Mouse (Mus musculus): Measurements from ENCODE around the gene Eva1b. TPM values are rescaled to one million over a fixed set of nuclear protein-coding genes. Genes with fewer than 3 reads are reported as not detected.
"Not testable (repeated sequence)": the region's sequence is repeated elsewhere in the genome, so short reads cannot be mapped to it uniquely, and the experiment has no call there.

The Eva1b gene
- polyA plus RNA-seq, 1 experiment from 2014 or later = 12.5 TPM

DNA sequence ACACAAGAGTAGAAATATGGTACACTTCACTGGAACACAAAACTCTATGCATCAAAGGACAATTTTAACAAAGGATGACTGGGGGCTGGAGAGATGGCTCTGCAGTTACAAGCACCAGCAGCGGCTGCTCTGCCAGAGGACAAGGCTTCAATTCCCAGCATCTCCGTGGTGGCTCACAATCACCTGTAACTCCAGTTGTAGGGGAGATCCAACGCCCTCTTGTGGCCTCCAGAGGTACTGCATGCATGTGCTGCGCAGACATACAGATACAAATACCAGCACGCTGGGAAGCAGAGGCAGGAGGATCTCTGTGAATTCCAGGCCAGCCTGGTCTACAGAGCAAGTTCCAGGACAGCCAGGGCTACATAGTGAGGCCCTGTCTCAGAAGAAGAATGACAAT lies 9.1 kb downstream of the Eva1b start:
- Histone ChIP-seq H3K4me2 (no peak overlapping the region), H3K4me3 (replicated peaks) (no peak overlapping the region), H3K4me1 (replicated peaks) (peaks cover 20% of the 10 kb centered on the region), H3K9ac (no peak overlapping the region), H3K9me3 (replicated peaks) (no peaks in the 10 kb centered on the region), H3K27ac (replicated peaks) (peak overlapping the region; percentile 64; the same call in 1 of the 2 replicates), H3K27me3 (peaks cover 7% of the 10 kb centered on the region; the same call in 1 of the 2 replicates), H3K36me3 (replicated peaks) (no peaks in the 10 kb centered on the region)
- no peak for ATAC-seq (ENCODE audit: insufficient read depth)
- 52% methylated on average over 5 of the region's 5 CpGs for WGBS (ENCODE audit: insufficient replicate concordance)

DNA sequence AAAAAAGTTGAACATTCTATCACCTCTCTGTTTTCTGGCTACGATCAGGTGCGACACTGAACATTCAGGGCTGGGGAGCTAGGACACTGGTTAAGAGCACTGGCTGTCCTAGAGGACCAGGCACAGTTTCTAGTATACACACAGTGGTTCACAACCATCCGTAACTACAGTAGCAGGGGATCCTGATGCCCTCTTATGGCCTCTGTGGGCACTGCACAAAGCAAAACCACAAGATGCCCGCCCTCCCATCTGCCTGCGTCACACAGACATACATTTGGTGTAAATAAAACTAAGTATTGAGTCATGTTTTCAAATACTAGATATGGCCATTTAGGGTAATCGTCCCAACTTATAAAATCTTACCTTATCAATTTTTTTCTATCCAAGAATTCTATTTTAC lies 10.0 kb downstream of the Eva1b start:
- Histone ChIP-seq H3K36me3 (replicated peaks) (no peaks in the 10 kb centered on the region), H3K9me3 (replicated peaks) (no peaks in the 10 kb centered on the region), H3K27ac (replicated peaks) (no peak overlapping the region), H3K4me2 (no peak overlapping the region), H3K9ac (no peak overlapping the region), H3K4me1 (replicated peaks) (peaks cover 27% of the 10 kb centered on the region), H3K4me3 (replicated peaks) (no peak overlapping the region), H3K27me3 (peaks cover 3% of the 10 kb centered on the region; the same call in 1 of the 2 replicates)
- ATAC-seq (ENCODE audit: insufficient read depth) = no peak
- 63% methylated on average over 6 of the region's 6 CpGs for WGBS (ENCODE audit: insufficient replicate concordance)

- H3K27me3 ChIP-seq = no peaks in the 10 kb centered on the region; the same call in 1 of the 2 replicates
- no peak for ATAC-seq (ENCODE audit: insufficient read depth)
Observed at GRCm38 (mm10) chr4:126159455-126159854, 11.9 kb downstream of the Eva1b start.

GRCm38 (mm10) chr4:126160981-126161380 lies 13.4 kb downstream of the Eva1b start:
- peaks cover 26% of the 10 kb centered on the region for H3K4me1 ChIP-seq (replicated peaks)
- no peak overlapping the region for H3K9ac ChIP-seq
- H3K9me3 ChIP-seq (replicated peaks) = no peaks in the 10 kb centered on the region
- no peak for ATAC-seq (ENCODE audit: insufficient read depth)
- no peak overlapping the region for H3K27ac ChIP-seq (replicated peaks)
- no peaks in the 10 kb centered on the region; the same call in 1 of the 2 replicates for H3K27me3 ChIP-seq
- H3K4me2 ChIP-seq = no peak overlapping the region
- H3K4me3 ChIP-seq (replicated peaks) = no peak overlapping the region
- H3K36me3 ChIP-seq (replicated peaks) = peaks cover 16% of the 10 kb centered on the region
- WGBS (ENCODE audit: insufficient replicate concordance) = 78% methylated on average over 8 of the region's 8 CpGs

More at GRCm38 (mm10) chr4:126159455-126159854, 11.9 kb downstream of the Eva1b start:
- no peak overlapping the region for H3K9ac ChIP-seq
- H3K27ac ChIP-seq (replicated peaks) = no peak overlapping the region
- no peak overlapping the region for H3K4me3 ChIP-seq (replicated peaks)
- 0 out of 2 replicates have a peak, but pooled peaks cover 5% of the 10 kb centered on the region for H3K36me3 ChIP-seq (replicated peaks)
- H3K4me2 ChIP-seq = no peak overlapping the region
- H3K9me3 ChIP-seq (replicated peaks) = no peaks in the 10 kb centered on the region
- peaks cover 40% of the 10 kb centered on the region for H3K4me1 ChIP-seq (replicated peaks)
- WGBS (ENCODE audit: insufficient replicate concordance) = 65% methylated on average over 8 of the region's 8 CpGs

GRCm38 (mm10) chr4:126161456-126161855 lies 13.9 kb downstream of the Eva1b start:
- 81% methylated on average over 6 of the region's 6 CpGs for WGBS (ENCODE audit: insufficient replicate concordance)
- H3K9me3 ChIP-seq (replicated peaks) = no peaks in the 10 kb centered on the region
- no peak for ATAC-seq (ENCODE audit: insufficient read depth)

DNA sequence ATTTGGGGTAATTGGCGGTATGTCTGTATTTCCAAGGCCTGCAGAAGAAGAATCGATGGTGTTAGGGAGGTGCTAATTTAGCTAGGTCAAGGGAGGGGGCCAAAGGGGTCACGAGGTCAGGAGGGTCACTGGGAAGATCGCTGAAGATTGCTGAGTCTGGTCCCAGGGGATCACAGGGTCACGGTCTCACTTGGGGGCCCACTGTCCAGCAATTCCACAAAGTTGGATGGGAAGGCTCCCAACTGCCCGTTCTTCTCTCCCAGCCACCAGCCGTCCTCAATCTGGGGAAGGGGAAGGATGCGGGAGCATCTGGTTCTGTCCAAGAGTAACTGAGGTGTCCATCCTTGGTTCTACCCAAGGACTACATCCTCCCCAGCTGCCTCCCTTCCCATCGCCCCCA lies 14.4 kb downstream of the Eva1b start:
- peak overlapping the region; percentile 96 for H3K4me2 ChIP-seq
- no peak overlapping the region for H3K27ac ChIP-seq (replicated peaks)
- peak overlapping the region; percentile 62 for H3K4me3 ChIP-seq (replicated peaks)
- 71% methylated on average over 9 of the region's 9 CpGs for WGBS (ENCODE audit: insufficient replicate concordance)
- peaks cover 26% of the 10 kb centered on the region for H3K36me3 ChIP-seq (replicated peaks)
- no peak for ATAC-seq (ENCODE audit: insufficient read depth)
- no peaks in the 10 kb centered on the region for H3K9me3 ChIP-seq (replicated peaks)
- peaks cover 29% of the 10 kb centered on the region for H3K4me1 ChIP-seq (replicated peaks)
- H3K9ac ChIP-seq = no peak overlapping the region
- no peaks in the 10 kb centered on the region; the same call in 1 of the 2 replicates for H3K27me3 ChIP-seq

More at GRCm38 (mm10) chr4:126161456-126161855, 13.9 kb downstream of the Eva1b start:
- Histone ChIP-seq H3K27ac (replicated peaks) (no peak overlapping the region), H3K4me1 (replicated peaks) (peaks cover 26% of the 10 kb centered on the region), H3K4me3 (replicated peaks) (no peak overlapping the region), H3K4me2 (no peak overlapping the region), H3K9ac (no peak overlapping the region), H3K27me3 (no peaks in the 10 kb centered on the region; the same call in 1 of the 2 replicates), H3K36me3 (replicated peaks) (peaks cover 20% of the 10 kb centered on the region)

DNA sequence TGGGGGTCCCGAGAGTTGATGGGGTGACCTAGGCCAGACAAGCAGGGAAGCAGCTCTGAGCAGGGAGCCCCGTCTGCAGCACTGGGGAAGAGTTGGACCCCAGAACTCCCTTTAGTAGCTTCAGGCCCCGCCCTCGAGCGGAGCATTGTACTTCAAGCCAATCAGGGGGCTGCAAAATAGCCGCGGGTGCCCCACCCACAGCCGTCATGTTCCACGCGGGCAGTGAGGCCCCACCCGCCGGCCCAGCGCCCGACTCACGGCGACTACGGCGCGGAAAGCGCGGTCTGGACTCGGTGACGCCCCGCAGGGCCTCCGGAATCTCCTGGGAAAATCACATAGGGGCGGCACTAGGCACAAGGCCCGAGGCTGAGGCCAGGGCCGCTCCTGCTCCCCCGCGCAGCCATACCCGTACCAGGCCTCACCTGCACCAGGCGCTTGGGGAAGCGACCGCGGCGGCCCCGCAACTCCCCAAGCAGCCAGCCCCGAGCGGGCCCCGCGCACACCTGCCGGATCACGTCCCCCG lies 15.1 kb downstream of the Eva1b start:
- Histone ChIP-seq H3K36me3 (replicated peaks) (peaks cover 32% of the 10 kb centered on the region), H3K4me1 (replicated peaks) (peaks cover 31% of the 10 kb centered on the region), H3K4me2 (peak overlapping the region; percentile 96), H3K27me3 (no peaks in the 10 kb centered on the region; the same call in 1 of the 2 replicates), H3K9ac (peak overlapping the region; percentile 71), H3K27ac (replicated peaks) (peak overlapping the region; percentile 70), H3K4me3 (replicated peaks) (peak overlapping the region; percentile 62), H3K9me3 (replicated peaks) (no peaks in the 10 kb centered on the region)
- ATAC-seq (ENCODE audit: insufficient read depth) = peak; percentile 80
- WGBS (ENCODE audit: insufficient replicate concordance) = 1% methylated on average over 44 of the region's 44 CpGs

DNA sequence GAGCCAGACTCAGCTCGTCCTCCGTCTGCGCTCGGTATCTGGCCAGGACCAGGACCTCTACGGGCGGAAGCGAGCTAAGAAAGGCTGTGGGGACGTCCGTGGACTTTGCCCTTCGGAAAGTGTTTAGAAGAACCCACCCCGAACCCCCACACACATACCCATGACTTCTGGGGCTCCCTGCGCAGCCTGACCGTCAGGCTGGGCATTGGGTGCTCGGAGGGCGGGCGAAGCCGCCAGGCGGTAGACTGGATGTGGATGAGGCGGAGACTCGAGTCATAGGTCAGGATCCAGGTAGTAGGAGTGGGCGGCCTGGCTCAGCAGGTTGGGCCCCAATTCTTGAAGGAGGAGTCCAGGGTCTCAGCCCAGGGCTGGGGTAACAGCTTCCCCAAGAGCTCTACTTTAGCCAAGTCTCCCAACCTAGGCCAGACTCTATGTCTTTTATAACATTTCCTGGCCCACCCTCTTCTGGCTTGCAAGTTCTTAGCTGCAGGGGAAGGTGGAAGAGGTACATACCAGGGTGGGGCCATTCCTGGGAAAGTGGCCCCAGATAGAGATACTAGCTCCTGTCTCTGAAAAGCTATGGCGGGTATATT lies 15.6 kb downstream of the Eva1b start, which contains the start of gene Sh3d21:
Gene Sh3d21, minus strand, starts transcription at position 425 of the 593 bp plus-strand sequence.
- peak; percentile 54 for ATAC-seq (ENCODE audit: insufficient read depth)
- H3K4me2 ChIP-seq = peak within 1 kb of the TSS; percentile 96
- peak within 1 kb of the TSS; percentile 71 for H3K9ac ChIP-seq
- peak within 1 kb of the TSS; percentile 70 for H3K27ac ChIP-seq (replicated peaks)
- no peaks in the 10 kb centered on the region for H3K9me3 ChIP-seq (replicated peaks)
- peaks cover 31% of the 10 kb centered on the region for H3K4me1 ChIP-seq (replicated peaks)
- peak within 1 kb of the TSS; percentile 62 for H3K4me3 ChIP-seq (replicated peaks)
- 6% methylated on average over 22 of the region's 22 CpGs for WGBS (ENCODE audit: insufficient replicate concordance)
- H3K36me3 ChIP-seq (replicated peaks) = peaks cover 38% of the 10 kb centered on the region
- no peaks in the 10 kb centered on the region; the same call in 1 of the 2 replicates for H3K27me3 ChIP-seq

DNA sequence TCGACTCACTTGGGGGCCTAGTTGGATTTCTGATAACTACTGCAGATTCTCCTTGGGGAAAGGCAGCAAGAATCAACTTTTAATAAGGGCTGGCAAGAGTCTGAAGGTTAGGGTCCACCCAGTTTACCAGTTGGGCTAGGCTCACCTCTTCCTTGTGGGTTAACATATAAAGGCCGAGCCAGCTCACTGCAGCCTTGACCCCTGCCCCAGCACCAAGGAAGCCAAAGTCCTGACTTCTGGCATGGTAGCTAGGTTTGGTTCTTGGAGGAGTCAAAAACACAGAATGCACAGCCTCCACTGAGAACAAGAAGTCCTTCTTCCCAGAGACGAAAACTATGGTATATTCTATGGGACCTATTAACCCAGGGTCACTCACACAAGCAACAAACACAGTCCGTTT lies 16.1 kb downstream of the Eva1b start:
- Histone ChIP-seq H3K4me2 (peak overlapping the region; percentile 96), H3K4me1 (replicated peaks) (peaks cover 31% of the 10 kb centered on the region), H3K36me3 (replicated peaks) (peaks cover 43% of the 10 kb centered on the region), H3K27me3 (no peaks in the 10 kb centered on the region; the same call in 1 of the 2 replicates), H3K4me3 (replicated peaks) (peak overlapping the region; percentile 62; the same call in 1 of the 2 replicates), H3K9me3 (replicated peaks) (no peaks in the 10 kb centered on the region), H3K27ac (replicated peaks) (peak overlapping the region; percentile 70; the same call in 1 of the 2 replicates), H3K9ac (no peak overlapping the region)
- WGBS (ENCODE audit: insufficient replicate concordance) = 52% methylated on average over 4 of the region's 4 CpGs
- no peak for ATAC-seq (ENCODE audit: insufficient read depth)

- H3K36me3 ChIP-seq (replicated peaks) = peaks cover 57% of the 10 kb centered on the region
- H3K27me3 ChIP-seq; ATAC-seq (ENCODE audit: insufficient read depth); H3K9ac ChIP-seq; H3K4me3 ChIP-seq (replicated peaks); H3K4me2 ChIP-seq; H3K27ac ChIP-seq (replicated peaks); H3K9me3 ChIP-seq (replicated peaks): not testable (repeated sequence)
- peaks cover 31% of the 10 kb centered on the region for H3K4me1 ChIP-seq (replicated peaks)
- WGBS (ENCODE audit: insufficient replicate concordance) = 76% methylated on average over 9 of the region's 10 CpGs
Observed at GRCm38 (mm10) chr4:126165092-126165491, 17.5 kb downstream of the Eva1b start.

GRCm38 (mm10) chr4:126166084-126166483 lies 18.5 kb downstream of the Eva1b start:
- Histone ChIP-seq H3K4me2 (no peak overlapping the region), H3K36me3 (replicated peaks) (peaks cover 66% of the 10 kb centered on the region), H3K9me3 (replicated peaks) (no peaks in the 10 kb centered on the region), H3K4me3 (replicated peaks) (no peak overlapping the region), H3K27ac (replicated peaks) (no peak overlapping the region), H3K4me1 (replicated peaks) (peaks cover 31% of the 10 kb centered on the region), H3K27me3 (no peaks in the 10 kb centered on the region; the same call in 1 of the 2 replicates), H3K9ac (no peak overlapping the region)
- ATAC-seq (ENCODE audit: insufficient read depth) = no peak
- 79% methylated on average over 3 of the region's 3 CpGs for WGBS (ENCODE audit: insufficient replicate concordance)
